Mouse (Mus musculus): ENCODE measurements around the gene Angptl2. TPM values are rescaled to one million over a fixed set of nuclear protein-coding genes. Genes with fewer than 3 reads are reported as not detected.

The Angptl2 gene
- total RNA-seq, 1 experiment, result 5.1 TPM

GRCm38 (mm10) chr2:33228077-33228476 lies 12.2 kb downstream of the Angptl2 start:
- Histone ChIP-seq H3K9ac (ENCODE audit: insufficient read depth, low read depth, low read length, poor library complexity, severe bottlenecking) (no peak overlapping the region), H3K9me3 (ENCODE audit: control insufficient read depth, insufficient read depth, low read depth, low read length) (no peaks in the 10 kb centered on the region), H3K36me3 (ENCODE audit: control insufficient read depth, insufficient read depth, low read length, poor library complexity, severe bottlenecking) (no peaks in the 10 kb centered on the region), H3K4me1 (ENCODE audit: control insufficient read depth in 2 of 2, insufficient read depth in 2 of 2, low read length in 2 of 2, poor library complexity in 1 of 2) (peaks cover 0 to 6% of the 10 kb centered on the region in 2 experiments; a peak in 1 of 4 replicates), H3K27ac (ENCODE audit: insufficient read depth, low read depth, low read length, poor library complexity, severe bottlenecking) (no peak overlapping the region), H3K4me3 (ENCODE audit: insufficient read depth in 1 of 2, low read depth in 1 of 2, low read length in 2 of 2, poor library complexity in 1 of 2, severe bottlenecking in 1 of 2) (no peak overlapping the region)
- DNase-seq (ENCODE audit: low read depth, low spot score), result no peak
- TF ChIP-seq ZC3H11A (IDR thresholded peaks at IDR 0.05; ENCODE audit: borderline replicate concordance, low read depth, low read length), result no peak
- no peak for TF ChIP-seq ZNF384 (IDR thresholded peaks at IDR 0.05; ENCODE audit: low read depth, low read length)
- TF ChIP-seq HCFC1 (IDR thresholded peaks at IDR 0.05; ENCODE audit: borderline replicate concordance, insufficient read depth, low read length), result no peak
- in situ Hi-C loops (cut with MboI; ENCODE audit: low sequenced_read_pairs in 2 of 2, unreplicated experiment in 2 of 2), result no loop called here

GRCm38 (mm10) chr2:33228551-33228950 lies 12.7 kb downstream of the Angptl2 start:
- Histone ChIP-seq H3K9ac (ENCODE audit: insufficient read depth, low read depth, low read length, poor library complexity, severe bottlenecking) (no peak overlapping the region), H3K4me3 (ENCODE audit: insufficient read depth in 1 of 2, low read depth in 1 of 2, low read length in 2 of 2, poor library complexity in 1 of 2, severe bottlenecking in 1 of 2) (no peak overlapping the region), H3K27ac (ENCODE audit: insufficient read depth, low read depth, low read length, poor library complexity, severe bottlenecking) (no peak overlapping the region), H3K9me3 (ENCODE audit: control insufficient read depth, insufficient read depth, low read depth, low read length) (no peaks in the 10 kb centered on the region), H3K4me1 (ENCODE audit: control insufficient read depth in 2 of 2, insufficient read depth in 2 of 2, low read length in 2 of 2, poor library complexity in 1 of 2) (peaks cover 0 to 6% of the 10 kb centered on the region in 2 experiments; a peak in 1 of 4 replicates), H3K36me3 (ENCODE audit: control insufficient read depth, insufficient read depth, low read length, poor library complexity, severe bottlenecking) (no peaks in the 10 kb centered on the region)
- TF ChIP-seq CHD2 (IDR thresholded peaks at IDR 0.05; ENCODE audit: low read depth, low read length) (no peak), ZNF384 (IDR thresholded peaks at IDR 0.05; ENCODE audit: low read depth, low read length) (no peak)
- in situ Hi-C loops (cut with MboI; ENCODE audit: low sequenced_read_pairs in 2 of 2, unreplicated experiment in 2 of 2), result no loop called here
- DNase-seq (ENCODE audit: low read depth, low spot score), result no peak

GRCm38 (mm10) chr2:33230701-33231100 lies 14.8 kb downstream of the Angptl2 start:
- Histone ChIP-seq H3K9ac (ENCODE audit: insufficient read depth, low read depth, low read length, poor library complexity, severe bottlenecking) (no peak overlapping the region), H3K9me3 (ENCODE audit: control insufficient read depth, insufficient read depth, low read depth, low read length) (no peaks in the 10 kb centered on the region), H3K4me3 (ENCODE audit: insufficient read depth in 1 of 2, low read depth in 1 of 2, low read length in 2 of 2, poor library complexity in 1 of 2, severe bottlenecking in 1 of 2) (no peak overlapping the region), H3K27ac (ENCODE audit: insufficient read depth, low read depth, low read length, poor library complexity, severe bottlenecking) (no peak overlapping the region), H3K4me1 (ENCODE audit: control insufficient read depth in 2 of 2, insufficient read depth in 2 of 2, low read length in 2 of 2, poor library complexity in 1 of 2) (peaks cover 0 to 6% of the 10 kb centered on the region in 2 experiments; a peak in 1 of 4 replicates), H3K36me3 (ENCODE audit: control insufficient read depth, insufficient read depth, low read length, poor library complexity, severe bottlenecking) (no peaks in the 10 kb centered on the region)
- no peak for TF ChIP-seq HCFC1 (IDR thresholded peaks at IDR 0.05; ENCODE audit: borderline replicate concordance, insufficient read depth, low read length)
- no peak for TF ChIP-seq MAFK (IDR thresholded peaks at IDR 0.05; ENCODE audit: insufficient read depth, low read depth, low read length)
- no peak for TF ChIP-seq ZC3H11A (IDR thresholded peaks at IDR 0.05; ENCODE audit: borderline replicate concordance, low read depth, low read length)
- no peak for TF ChIP-seq ZNF384 (IDR thresholded peaks at IDR 0.05; ENCODE audit: low read depth, low read length)
- no peak for TF ChIP-seq CHD2 (IDR thresholded peaks at IDR 0.05; ENCODE audit: low read depth, low read length)
- in situ Hi-C loops (cut with MboI; ENCODE audit: low sequenced_read_pairs in 2 of 2, unreplicated experiment in 2 of 2), result no loop called here
- no peak for DNase-seq (ENCODE audit: low read depth, low spot score)

GRCm38 (mm10) chr2:33231788-33232187 lies 15.9 kb downstream of the Angptl2 start:
- no peak for DNase-seq (ENCODE audit: low read depth, low spot score)
- TF ChIP-seq HCFC1 (IDR thresholded peaks at IDR 0.05; ENCODE audit: borderline replicate concordance, insufficient read depth, low read length) (no peak), MAFK (IDR thresholded peaks at IDR 0.05; ENCODE audit: insufficient read depth, low read depth, low read length) (no peak), ZC3H11A (IDR thresholded peaks at IDR 0.05; ENCODE audit: borderline replicate concordance, low read depth, low read length) (no peak), CHD2 (IDR thresholded peaks at IDR 0.05; ENCODE audit: low read depth, low read length) (no peak), ZNF384 (IDR thresholded peaks at IDR 0.05; ENCODE audit: low read depth, low read length) (no peak)
- no peak overlapping the region for H3K4me3 ChIP-seq (ENCODE audit: insufficient read depth in 1 of 2, low read depth in 1 of 2, low read length in 2 of 2, poor library complexity in 1 of 2, severe bottlenecking in 1 of 2)
- H3K36me3 ChIP-seq (ENCODE audit: control insufficient read depth, insufficient read depth, low read length, poor library complexity, severe bottlenecking), result no peaks in the 10 kb centered on the region
- no peak overlapping the region for H3K9ac ChIP-seq (ENCODE audit: insufficient read depth, low read depth, low read length, poor library complexity, severe bottlenecking)
- no peaks in the 10 kb centered on the region for H3K9me3 ChIP-seq (ENCODE audit: control insufficient read depth, insufficient read depth, low read depth, low read length)
- in situ Hi-C loops (cut with MboI; ENCODE audit: low sequenced_read_pairs in 2 of 2, unreplicated experiment in 2 of 2), result no loop called here
- H3K27ac ChIP-seq (ENCODE audit: insufficient read depth, low read depth, low read length, poor library complexity, severe bottlenecking), result no peak overlapping the region
- peaks cover 0 to 3% of the 10 kb centered on the region in 2 experiments; a peak in 1 of 4 replicates for H3K4me1 ChIP-seq (ENCODE audit: control insufficient read depth in 2 of 2, insufficient read depth in 2 of 2, low read length in 2 of 2, poor library complexity in 1 of 2)

Data from ES-E14 (cell line).